Mouse (Mus musculus) hindbrain, embryonic 12.5 days (tissue): ENCODE measurements at regions not wholly inside any gene's neighbourhood (a gene's known extent, or its start where the extent isn't known, plus 50 kb on each side); places are given as distances from the start of the nearest gene placed in this dataset.

Source experiments
- ATAC-seq: fragments of 200-750 bp; cut with Nextera tagmentation; 2 replicates; pipeline ENCODE4 v1.8.0; 2017; ENCODE audit warnings: moderate TSS enrichment; ENCODE audit not compliant: low FRiP score
- H3K27ac ChIP-seq: fragments of 300-500 bp; sonication (generic); 2 replicates; pipeline ENCODE4 v1.5.1; 2016; ENCODE audit warnings: mild to moderate bottlenecking
- H3K27me3 ChIP-seq: fragments of 300-500 bp; sonication (generic); 2 replicates; pipeline ENCODE4 v1.6.1; 2016; ENCODE audit warnings: mild to moderate bottlenecking
- H3K36me3 ChIP-seq: fragments of 300-500 bp; sonication (generic); 2 replicates; pipeline ENCODE4 v1.6.1; 2016; ENCODE audit warnings: mild to moderate bottlenecking
- H3K4me1 ChIP-seq: fragments of 300-500 bp; sonication (generic); 2 replicates; pipeline ENCODE4 v1.6.1; 2016
- H3K4me2 ChIP-seq: fragments of 300-500 bp; sonication (generic); replicated peaks from 2 replicates; pipeline ENCODE4 v1.6.1; 2016; ENCODE audit warnings: mild to moderate bottlenecking
- H3K4me3 ChIP-seq: fragments of 300-500 bp; sonication (generic); 2 replicates; pipeline ENCODE4 v1.5.1; 2016; ENCODE audit warnings: mild to moderate bottlenecking
- H3K9ac ChIP-seq: fragments of 300-500 bp; sonication (generic); 2 replicates; pipeline ENCODE4 v1.6.1; 2016; ENCODE audit warnings: mild to moderate bottlenecking, moderate library complexity
- H3K9me3 ChIP-seq: fragments of 300-500 bp; sonication (generic); replicated peaks from 2 replicates; pipeline ENCODE4 v1.6.1; 2016; ENCODE audit warnings: mild to moderate bottlenecking
- WGBS: fragments of 180-500 bp; shearing (Covaris S2); methylation state at CpG from one replicate; pipeline ENCODE4 v1.1.7; 2016; 5-methylcytosine and 5-hydroxymethylcytosine counted together

DNA sequence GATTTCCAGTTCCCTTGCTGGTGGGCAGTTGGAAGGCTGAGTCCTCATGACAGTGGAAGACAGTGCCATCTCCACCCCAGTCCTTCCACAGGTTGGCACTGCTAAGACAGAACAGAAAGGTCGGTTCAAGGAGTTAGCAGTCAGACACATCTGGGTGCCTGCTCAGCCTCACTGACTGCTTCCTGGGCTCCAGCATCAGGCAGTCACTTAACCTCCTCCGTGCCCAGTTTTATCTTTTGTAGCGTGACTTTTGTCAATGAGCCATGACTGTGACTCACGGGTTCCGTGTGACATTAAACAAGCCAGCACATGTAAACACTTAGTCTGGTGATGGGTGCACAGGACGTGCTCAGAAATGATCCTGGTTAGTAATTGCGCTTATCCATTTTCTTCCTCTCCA is 363.1 kb upstream of the Gm10131 start:
- peaks cover 15% of the 10 kb centered on the region for H3K4me1 ChIP-seq
- H3K36me3 ChIP-seq = no peaks in the 10 kb centered on the region
- H3K4me2 ChIP-seq = no peak overlapping the region
- H3K27me3 ChIP-seq = no peaks in the 10 kb centered on the region; the same call in 1 of the 2 replicates
- H3K4me3 ChIP-seq = no peak overlapping the region
- no peak overlapping the region for H3K9ac ChIP-seq
- no peaks in the 10 kb centered on the region for H3K9me3 ChIP-seq
- WGBS = 70% methylated on average over 7 of the region's 7 CpGs
- ATAC-seq = no peak
- H3K27ac ChIP-seq = no peak overlapping the region

DNA sequence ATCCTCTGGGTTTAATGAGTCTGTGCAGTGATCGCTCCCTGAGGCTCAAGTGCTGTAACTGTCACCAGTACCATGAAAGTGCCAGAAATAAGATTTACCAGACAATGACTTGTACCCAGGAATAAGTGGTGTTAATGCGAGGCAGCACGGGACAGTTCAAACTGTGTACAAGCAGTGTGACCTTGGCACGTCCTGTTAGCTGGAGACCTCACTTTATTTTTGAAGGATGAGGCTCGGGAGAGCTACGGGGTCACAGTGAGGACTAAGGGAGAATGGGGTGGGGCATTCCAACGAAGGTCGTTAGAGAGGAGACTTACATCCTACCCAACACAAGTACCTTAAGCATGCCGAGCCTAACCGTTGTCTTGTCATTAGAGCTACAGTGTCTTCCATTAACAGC is 362.2 kb upstream of the Gm10131 start:
- Histone ChIP-seq H3K27me3 (no peaks in the 10 kb centered on the region; the same call in 1 of the 2 replicates), H3K4me2 (no peak overlapping the region), H3K36me3 (no peaks in the 10 kb centered on the region), H3K4me1 (peaks cover 15% of the 10 kb centered on the region), H3K9ac (no peak overlapping the region), H3K4me3 (no peak overlapping the region), H3K27ac (no peak overlapping the region), H3K9me3 (no peaks in the 10 kb centered on the region)
- no peak for ATAC-seq
- WGBS = 87% methylated on average over 10 of the region's 10 CpGs

DNA sequence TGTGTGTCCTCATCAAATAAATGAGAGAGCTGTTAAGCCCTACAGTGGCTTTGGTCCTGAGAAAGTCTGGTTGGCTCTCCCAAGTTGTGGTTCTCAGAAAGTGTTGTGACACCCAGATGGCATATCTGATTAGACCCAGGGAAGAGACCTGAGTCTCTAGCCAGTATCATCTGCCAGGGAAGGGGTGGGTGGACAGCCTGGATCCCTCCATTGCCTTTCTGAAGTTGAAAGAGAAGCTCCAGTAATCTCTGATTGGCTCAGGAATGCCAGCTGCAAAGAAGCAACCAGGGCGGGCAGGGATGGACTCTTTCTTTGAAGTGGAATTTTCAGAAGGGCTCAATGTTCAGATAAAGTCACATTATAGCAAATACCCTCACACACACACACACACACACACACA is 361.8 kb upstream of the Gm10131 start:
- Histone ChIP-seq H3K9me3 (no peaks in the 10 kb centered on the region), H3K4me3 (no peak overlapping the region), H3K27ac (no peak overlapping the region), H3K36me3 (no peaks in the 10 kb centered on the region), H3K27me3 (no peaks in the 10 kb centered on the region; the same call in 1 of the 2 replicates), H3K4me1 (peaks cover 15% of the 10 kb centered on the region), H3K9ac (no peak overlapping the region), H3K4me2 (no peak overlapping the region)
- no peak for ATAC-seq
- WGBS = 86% methylated on average over 1 of the region's 1 CpGs

DNA sequence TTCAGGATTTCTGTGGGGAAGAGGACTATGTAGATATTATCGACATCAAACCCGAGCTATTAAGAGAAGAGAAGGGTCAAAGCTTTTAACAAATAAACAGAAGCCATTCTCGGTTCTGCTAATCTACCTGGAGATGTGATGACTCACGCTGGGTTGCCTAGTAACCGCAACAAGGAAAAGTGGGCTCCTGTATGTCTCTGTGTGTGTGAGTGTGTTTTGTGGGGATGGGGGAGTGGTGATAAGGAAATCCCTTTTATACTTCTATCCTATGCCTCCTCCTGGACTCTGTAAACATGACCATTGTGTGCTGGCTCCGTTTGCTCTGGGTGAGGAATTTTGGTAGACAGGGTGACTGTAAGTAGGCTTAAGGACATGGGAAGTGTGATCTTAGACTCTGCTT is 361.3 kb upstream of the Gm10131 start:
- Histone ChIP-seq H3K4me3 (no peak overlapping the region), H3K27me3 (no peaks in the 10 kb centered on the region; the same call in 1 of the 2 replicates), H3K4me1 (peaks cover 15% of the 10 kb centered on the region), H3K9me3 (no peaks in the 10 kb centered on the region), H3K9ac (no peak overlapping the region), H3K27ac (no peak overlapping the region), H3K4me2 (no peak overlapping the region), H3K36me3 (no peaks in the 10 kb centered on the region)
- no peak for ATAC-seq
- 45% methylated on average over 6 of the region's 6 CpGs for WGBS

DNA sequence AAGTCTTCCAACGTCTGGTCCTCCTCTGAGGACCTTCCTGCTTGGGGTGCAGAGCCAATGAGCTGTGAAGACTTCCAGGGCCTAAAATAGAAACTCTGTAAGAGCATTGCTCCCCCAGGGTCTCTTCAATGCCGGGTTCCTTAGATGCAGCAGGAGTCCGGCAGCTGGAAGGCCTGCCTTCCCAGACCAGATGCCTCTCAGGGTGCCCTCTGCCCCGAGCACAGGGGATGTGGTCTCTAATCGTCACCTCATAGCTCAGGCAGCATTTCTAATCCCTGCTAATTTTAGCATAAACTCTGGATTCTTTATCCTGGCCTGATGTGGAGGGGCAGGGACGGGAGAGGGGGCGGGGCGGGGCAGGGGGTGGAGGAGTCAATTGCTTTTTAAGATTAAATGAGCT is 360.9 kb upstream of the Gm10131 start:
- ATAC-seq = no peak
- H3K4me1 ChIP-seq = peaks cover 15% of the 10 kb centered on the region
- no peak overlapping the region for H3K4me2 ChIP-seq
- H3K9me3 ChIP-seq = no peaks in the 10 kb centered on the region
- WGBS = 32% methylated on average over 8 of the region's 8 CpGs
- no peaks in the 10 kb centered on the region for H3K36me3 ChIP-seq
- H3K27me3 ChIP-seq = no peaks in the 10 kb centered on the region; the same call in 1 of the 2 replicates
- no peak overlapping the region for H3K27ac ChIP-seq
- H3K4me3 ChIP-seq = no peak overlapping the region
- H3K9ac ChIP-seq = no peak overlapping the region

DNA sequence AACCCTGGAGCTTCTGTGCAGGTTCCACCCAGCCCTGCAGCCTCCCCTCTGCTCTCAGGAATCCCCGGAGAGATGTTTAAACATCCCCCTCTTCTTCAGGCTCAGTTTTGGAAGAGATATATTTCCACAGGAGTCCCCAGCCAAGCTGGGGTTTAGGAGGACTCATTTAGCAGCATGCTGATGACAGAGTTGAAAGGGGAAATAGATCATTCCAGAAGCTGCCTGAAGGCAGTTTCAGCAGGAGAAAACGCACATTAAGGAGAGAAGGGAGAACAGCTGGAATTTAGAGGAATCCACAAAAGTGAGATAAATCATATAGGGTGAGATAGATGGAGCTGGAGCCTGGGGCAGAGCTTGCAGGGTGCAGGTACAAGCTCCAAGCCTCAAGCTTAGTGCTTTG is 357.6 kb upstream of the Gm10131 start:
- Histone ChIP-seq H3K4me1 (peaks cover 15% of the 10 kb centered on the region), H3K27me3 (no peaks in the 10 kb centered on the region; the same call in 1 of the 2 replicates), H3K4me2 (no peak overlapping the region), H3K36me3 (no peaks in the 10 kb centered on the region), H3K27ac (no peak overlapping the region), H3K4me3 (no peak overlapping the region), H3K9ac (no peak overlapping the region), H3K9me3 (0 out of 2 replicates have a peak, but pooled peaks cover 8% of the 10 kb centered on the region)
- 61% methylated on average over 2 of the region's 2 CpGs for WGBS
- ATAC-seq = no peak

DNA sequence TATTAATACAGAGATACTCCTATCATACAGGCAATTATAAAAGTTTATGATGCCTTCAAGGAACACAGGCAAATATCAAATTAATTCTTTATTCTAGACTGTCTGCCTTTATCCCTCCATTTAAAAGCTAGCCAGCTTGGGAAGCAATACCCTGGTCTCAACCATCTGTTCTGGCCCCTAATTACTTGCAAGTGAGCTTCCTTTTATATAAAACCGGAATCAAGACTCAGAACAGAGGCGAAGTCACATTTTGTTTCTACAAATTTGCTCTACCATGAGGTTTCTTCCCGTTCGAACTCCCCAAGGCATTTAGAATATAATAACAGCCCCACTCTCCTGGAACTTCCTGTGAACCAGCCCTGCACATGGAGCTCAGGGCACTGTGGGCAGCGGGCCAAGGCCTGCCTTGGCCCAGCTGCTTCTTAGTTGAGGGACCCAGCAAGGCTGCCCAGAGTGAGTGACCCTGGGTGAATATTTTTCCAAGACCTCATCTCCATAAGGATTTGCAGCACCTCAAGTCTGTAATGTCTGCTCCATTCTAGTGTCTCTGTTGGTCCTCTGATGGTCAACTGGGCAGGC is 355.3 kb upstream of the Gm10131 start:
- no peaks in the 10 kb centered on the region for H3K4me1 ChIP-seq
- H3K4me2 ChIP-seq = no peak overlapping the region
- H3K27me3 ChIP-seq = no peaks in the 10 kb centered on the region; the same call in 1 of the 2 replicates
- H3K4me3 ChIP-seq = no peak overlapping the region
- no peak overlapping the region for H3K27ac ChIP-seq
- 0 out of 2 replicates have a peak, but pooled peaks cover 8% of the 10 kb centered on the region for H3K9me3 ChIP-seq
- WGBS = 79% methylated on average over 5 of the region's 5 CpGs
- no peak overlapping the region for H3K9ac ChIP-seq
- no peak for ATAC-seq
- no peaks in the 10 kb centered on the region for H3K36me3 ChIP-seq

DNA sequence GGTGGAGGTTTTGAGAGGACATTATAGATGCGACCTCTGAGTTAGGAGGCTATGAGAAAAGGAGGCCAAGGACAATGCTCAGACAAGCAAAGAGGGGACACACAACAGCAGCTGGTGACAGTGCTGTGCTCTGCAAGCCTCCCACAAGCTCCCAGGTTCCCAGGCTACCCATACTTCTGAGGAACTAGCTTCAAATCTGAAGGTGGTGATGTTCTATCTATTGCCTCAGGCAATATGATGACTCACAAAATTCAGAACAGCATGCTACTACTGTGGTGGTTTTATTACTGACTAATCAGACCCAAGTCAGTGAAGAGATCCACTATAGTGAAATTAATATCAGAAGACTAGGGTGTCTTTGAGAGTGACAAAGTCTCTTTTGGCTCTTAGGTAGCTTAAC is 353.9 kb upstream of the Gm10131 start:
- Histone ChIP-seq H3K4me3 (no peak overlapping the region), H3K4me2 (no peak overlapping the region), H3K4me1 (no peaks in the 10 kb centered on the region), H3K27ac (no peak overlapping the region), H3K9me3 (0 out of 2 replicates have a peak, but pooled peaks cover 8% of the 10 kb centered on the region), H3K36me3 (no peaks in the 10 kb centered on the region), H3K9ac (no peak overlapping the region), H3K27me3 (no peaks in the 10 kb centered on the region)
- 96% methylated on average over 1 of the region's 1 CpGs for WGBS
- ATAC-seq = no peak

DNA sequence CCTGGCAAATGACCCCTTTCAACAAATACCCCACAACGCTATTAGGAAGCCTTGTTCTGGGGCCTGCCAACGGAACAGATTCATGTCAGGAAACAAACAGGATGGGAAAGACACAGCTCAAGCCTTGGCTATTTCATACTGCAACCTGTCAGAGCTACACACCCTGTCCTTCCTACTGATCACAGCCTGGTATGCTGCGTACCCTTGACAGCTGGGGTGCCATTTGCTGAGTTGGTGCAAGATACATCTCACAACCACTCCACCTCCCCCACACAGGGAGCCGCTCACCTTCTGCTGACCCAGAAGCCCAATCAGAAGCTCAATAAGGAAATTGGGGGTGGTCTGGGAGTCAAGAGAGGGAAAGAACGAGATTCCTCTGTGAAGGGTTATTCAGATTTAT is 350.7 kb upstream of the Gm10131 start:
- no peak overlapping the region for H3K4me2 ChIP-seq
- WGBS = 78% methylated on average over 5 of the region's 5 CpGs
- ATAC-seq = no peak

DNA sequence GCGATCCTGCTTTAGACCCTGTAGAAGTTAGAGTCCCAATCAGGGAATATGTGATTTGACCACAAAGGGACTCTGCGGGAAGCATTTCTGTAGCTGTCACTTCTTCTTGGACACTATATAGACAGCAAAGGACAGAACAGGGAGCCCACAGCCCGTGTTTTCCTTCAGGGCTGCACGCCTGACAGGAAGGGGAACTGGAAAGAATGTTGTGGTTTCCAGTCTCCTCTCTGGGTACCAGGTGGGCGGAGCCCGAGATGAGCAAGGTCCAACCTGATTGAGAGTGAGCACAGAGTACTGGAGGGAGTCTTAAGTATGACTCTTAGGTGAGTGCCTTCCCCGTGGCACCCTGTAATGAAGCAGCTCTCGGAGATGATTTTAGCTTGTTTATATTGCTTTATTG is 346.8 kb upstream of the Gm10131 start:
- Histone ChIP-seq H3K9me3 (no peaks in the 10 kb centered on the region), H3K27ac (no peak overlapping the region), H3K4me3 (no peak overlapping the region), H3K4me1 (no peaks in the 10 kb centered on the region), H3K9ac (no peak overlapping the region), H3K36me3 (no peaks in the 10 kb centered on the region), H3K4me2 (no peak overlapping the region), H3K27me3 (no peaks in the 10 kb centered on the region)
- ATAC-seq = no peak
- WGBS = 88% methylated on average over 8 of the region's 8 CpGs

More for the DNA sequence above, 350.7 kb upstream of the Gm10131 start:
- Histone ChIP-seq H3K4me1 (no peaks in the 10 kb centered on the region), H3K27me3 (no peaks in the 10 kb centered on the region), H3K9me3 (0 out of 2 replicates have a peak, but pooled peaks cover 8% of the 10 kb centered on the region), H3K36me3 (no peaks in the 10 kb centered on the region), H3K9ac (no peak overlapping the region), H3K4me3 (no peak overlapping the region), H3K27ac (no peak overlapping the region)

DNA sequence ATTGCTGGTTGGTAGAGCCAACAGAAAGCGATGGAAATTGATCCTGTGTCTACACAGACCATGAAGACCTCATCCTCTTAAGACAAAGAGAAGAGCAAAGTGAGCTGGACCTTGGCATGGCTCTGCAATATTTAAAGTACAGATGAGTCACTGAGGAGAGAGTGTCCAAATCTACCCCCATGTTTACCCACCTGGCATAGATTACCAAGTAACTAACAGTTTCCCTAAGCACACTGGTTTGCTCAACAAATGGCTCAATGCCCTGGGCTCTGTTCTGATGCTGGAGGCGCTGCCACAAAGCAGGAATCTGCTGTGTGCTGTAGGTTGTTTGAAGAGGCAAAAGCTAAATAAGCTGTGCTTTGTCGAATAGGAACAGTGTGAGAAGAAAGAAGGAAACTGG is 345.0 kb upstream of the Gm10131 start:
- Histone ChIP-seq H3K27me3 (no peaks in the 10 kb centered on the region), H3K36me3 (no peaks in the 10 kb centered on the region), H3K4me3 (no peak overlapping the region), H3K4me1 (peaks cover 4% of the 10 kb centered on the region; the same call in 1 of the 2 replicates), H3K9ac (no peak overlapping the region), H3K4me2 (no peak overlapping the region), H3K27ac (no peak overlapping the region), H3K9me3 (no peaks in the 10 kb centered on the region)
- ATAC-seq = no peak
- whole genome bisulfite sequencing = 74% methylated on average over 3 of the region's 3 CpGs

DNA sequence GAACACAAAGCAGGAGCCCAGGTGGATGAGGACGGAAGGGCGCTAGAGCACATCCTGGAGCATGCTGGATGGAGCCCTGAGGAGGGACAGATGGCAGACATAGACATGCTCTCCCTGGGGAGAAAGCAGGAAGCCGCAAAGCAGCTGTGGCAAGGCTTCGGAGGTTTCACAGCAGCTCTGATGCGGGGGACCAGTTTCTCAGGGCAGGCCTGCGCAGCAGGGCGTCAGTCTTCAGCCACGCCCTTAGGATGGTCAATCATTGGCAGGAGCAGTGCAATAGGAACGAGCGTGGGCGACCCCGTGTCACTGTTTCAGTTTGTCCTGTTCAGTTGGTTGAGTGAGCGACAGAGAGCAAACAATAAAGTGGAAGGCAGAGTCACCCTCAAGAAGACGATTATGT is 343.8 kb upstream of the Gm10131 start:
- 65% methylated on average over 14 of the region's 14 CpGs for WGBS

DNA sequence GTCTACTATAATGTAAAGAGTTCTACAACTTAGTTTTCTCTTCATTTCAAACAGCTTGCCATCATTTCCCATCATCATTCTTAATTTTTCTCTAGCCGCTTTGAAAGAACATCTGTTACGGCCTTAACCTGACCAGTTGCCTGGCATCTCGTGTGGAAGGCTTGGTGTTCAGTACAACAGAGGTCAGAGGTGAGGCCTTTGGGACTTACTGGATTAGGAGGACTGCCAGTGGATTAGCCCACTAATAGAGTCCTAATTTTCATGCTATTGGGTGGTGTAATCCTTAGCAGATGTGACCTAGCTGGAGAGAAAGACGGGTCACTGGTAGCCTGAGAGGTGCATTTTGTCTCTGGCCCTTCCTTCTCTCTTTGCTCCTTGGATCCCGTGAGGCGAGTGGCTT is 341.3 kb upstream of the Gm10131 start:
- Histone ChIP-seq H3K9me3 (no peaks in the 10 kb centered on the region), H3K4me3 (no peak overlapping the region), H3K36me3 (no peaks in the 10 kb centered on the region), H3K4me1 (peaks cover 15% of the 10 kb centered on the region), H3K4me2 (no peak overlapping the region), H3K9ac (no peak overlapping the region), H3K27ac (no peak overlapping the region), H3K27me3 (no peaks in the 10 kb centered on the region)
- no peak for ATAC-seq
- 76% methylated on average over 6 of the region's 6 CpGs for WGBS

More for the DNA sequence above, 343.8 kb upstream of the Gm10131 start:
- Histone ChIP-seq H3K27me3 (no peaks in the 10 kb centered on the region), H3K27ac (no peak overlapping the region), H3K4me1 (peaks cover 7% of the 10 kb centered on the region; the same call in 1 of the 2 replicates), H3K4me3 (no peak overlapping the region), H3K36me3 (no peaks in the 10 kb centered on the region), H3K9ac (no peak overlapping the region), H3K4me2 (no peak overlapping the region), H3K9me3 (no peaks in the 10 kb centered on the region)
- ATAC-seq = no peak
